Mouse (Mus musculus) right cerebral cortex, adult 18-20 months (tissue): ENCODE data around the gene Klhl22.

ENCODE experiments used
- DNase-seq: peaks from one replicate; pipeline ENCODE4 v3.0.0; 2022; ENCODE audit warnings: mixed read lengths

Klhl22 gene

DNA sequence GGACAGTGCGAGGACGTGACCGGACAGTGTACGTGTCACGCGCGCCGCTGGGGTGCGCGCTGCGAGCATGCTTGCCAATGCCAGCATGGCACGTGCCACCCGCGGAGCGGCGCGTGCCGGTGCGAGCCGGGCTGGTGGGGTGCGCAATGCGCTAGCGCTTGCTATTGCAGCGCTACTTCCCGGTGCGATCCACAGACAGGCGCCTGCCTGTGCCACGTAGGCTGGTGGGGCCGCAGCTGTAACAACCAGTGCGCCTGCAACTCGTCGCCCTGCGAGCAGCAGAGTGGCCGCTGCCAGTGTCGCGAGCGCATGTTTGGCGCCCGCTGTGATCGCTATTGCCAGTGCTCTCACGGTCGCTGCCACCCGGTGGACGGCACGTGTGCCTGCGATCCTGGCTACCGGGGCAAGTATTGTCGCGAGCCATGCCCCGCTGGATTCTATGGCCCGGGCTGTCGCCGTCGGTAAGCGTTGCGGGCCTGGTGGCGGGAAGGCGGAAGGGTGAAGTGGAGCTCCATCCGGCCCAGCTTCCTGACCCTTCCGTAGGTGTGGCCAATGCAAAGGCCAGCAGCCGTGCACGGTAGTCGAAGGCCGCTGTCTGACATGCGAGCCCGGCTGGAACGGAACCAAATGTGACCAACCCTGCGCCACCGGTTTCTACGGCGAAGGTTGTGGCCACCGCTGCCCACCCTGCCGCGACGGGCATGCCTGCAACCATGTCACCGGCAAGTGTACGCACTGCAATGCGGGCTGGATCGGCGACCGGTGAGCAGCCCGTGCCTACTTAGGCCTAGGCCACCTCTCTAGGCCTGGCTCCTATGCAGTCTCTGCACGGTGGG lies 43.6 kb downstream of the Klhl22 start:
- DNase-seq: peak; percentile 34

DNA sequence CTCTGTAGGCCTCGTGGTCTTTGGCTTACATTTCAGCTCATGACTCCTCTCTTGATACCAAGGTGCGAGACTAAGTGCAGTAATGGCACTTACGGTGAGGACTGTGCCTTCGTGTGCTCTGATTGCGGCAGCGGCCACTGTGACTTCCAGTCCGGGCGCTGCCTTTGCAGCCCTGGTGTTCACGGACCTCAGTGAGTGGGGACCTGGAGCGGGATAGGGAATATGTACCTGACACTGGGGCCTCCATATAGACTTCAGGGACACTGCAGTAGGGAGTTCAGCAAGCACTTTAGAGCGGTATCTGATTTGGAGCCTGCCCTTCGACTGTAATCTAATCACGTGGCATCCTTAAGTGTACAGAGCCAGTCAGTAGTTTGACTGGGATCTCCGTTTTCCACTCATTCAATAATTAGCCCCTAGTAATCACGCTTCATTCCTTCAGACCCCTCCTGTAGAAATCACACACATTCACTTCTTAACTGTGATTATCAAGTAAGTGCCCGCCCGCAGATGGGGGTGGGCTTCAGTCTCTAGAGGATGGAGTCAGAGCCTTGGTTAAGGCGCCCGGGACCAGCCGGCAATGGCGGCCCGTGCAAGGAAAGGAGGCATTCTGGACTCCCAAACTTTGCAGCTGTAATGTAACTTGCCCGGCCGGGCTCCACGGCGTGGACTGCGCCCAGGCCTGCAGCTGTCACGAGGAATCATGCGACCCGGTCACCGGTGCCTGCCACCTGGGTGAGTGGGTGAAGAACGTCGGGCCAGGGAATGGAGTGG lies 44.4 kb downstream of the Klhl22 start:
- no peak for DNase-seq

DNA sequence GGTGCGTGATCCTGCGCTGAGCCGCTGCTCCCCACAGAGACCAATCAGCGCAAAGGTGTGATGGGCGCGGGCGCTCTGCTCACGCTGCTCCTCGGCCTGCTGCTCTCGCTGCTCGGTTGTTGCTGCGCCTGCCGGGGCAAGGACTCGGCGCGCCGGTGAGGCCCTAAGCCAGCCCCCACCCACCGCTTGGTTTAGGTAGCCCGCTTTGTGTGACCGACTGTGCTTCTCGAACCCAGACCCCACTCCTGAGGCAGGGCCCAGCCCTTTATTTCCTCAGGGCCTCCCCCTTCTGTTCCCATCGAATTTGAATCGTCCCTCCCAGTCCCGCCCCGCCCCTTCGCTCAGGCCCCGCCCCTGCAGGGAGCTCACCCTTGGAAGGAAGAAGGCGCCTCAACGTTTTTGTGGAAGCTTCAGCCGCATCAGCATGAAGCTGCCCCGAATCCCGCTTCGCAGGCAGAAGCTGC lies 45.1 kb downstream of the Klhl22 start:
- no peak for DNase-seq

DNA sequence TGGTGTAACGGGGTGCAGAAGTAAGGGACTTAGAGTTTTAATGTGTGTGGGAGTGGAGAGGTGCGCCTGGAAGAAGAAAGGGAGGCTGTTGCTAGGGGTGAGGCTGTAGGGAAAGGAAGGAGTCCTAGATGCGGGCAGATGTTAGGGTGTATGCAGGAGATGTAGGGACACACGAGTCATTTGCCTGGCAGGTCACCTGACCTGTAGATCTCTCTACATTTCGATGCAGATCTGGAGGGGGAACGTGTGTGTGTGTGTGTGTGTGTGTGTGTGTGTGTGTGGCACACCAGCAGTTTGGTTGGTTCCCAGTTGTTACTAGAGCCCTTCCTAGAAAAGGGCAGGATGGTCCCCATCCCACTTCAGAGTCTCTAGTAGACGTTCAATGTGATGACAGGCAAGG lies 45.6 kb downstream of the Klhl22 start:
- no peak for DNase-seq

DNA sequence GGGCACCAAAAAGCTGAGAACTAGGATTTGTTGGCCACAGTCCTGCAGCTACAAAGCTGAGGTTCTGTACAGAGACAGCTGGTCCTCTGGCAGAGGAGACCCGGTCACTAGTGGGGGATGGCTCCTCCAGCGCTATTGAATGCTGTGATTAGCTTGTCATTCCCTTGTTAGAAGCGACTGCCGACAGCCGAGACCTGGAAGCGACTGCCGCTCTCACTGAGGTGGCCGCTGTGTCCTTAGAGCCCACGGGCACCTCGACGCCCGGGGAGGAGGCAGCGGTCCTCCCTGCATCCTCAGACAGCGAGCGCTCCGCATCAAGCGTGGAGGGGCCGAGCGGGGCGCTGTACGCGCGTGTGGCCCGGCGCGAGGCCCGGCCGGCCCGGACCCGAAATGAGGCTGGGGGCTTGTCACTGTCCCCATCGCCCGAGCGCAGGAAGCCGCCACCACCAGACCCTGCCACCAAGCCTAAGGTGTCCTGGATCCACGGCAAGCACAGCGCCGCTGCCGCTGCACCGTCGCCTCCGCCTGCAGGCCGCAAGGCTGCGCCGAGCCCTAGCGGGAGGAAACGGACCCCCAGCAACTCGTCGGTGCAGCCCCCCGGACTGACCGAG lies 47.3 kb downstream of the Klhl22 start:
- DNase-seq: peak; percentile 28

DNA sequence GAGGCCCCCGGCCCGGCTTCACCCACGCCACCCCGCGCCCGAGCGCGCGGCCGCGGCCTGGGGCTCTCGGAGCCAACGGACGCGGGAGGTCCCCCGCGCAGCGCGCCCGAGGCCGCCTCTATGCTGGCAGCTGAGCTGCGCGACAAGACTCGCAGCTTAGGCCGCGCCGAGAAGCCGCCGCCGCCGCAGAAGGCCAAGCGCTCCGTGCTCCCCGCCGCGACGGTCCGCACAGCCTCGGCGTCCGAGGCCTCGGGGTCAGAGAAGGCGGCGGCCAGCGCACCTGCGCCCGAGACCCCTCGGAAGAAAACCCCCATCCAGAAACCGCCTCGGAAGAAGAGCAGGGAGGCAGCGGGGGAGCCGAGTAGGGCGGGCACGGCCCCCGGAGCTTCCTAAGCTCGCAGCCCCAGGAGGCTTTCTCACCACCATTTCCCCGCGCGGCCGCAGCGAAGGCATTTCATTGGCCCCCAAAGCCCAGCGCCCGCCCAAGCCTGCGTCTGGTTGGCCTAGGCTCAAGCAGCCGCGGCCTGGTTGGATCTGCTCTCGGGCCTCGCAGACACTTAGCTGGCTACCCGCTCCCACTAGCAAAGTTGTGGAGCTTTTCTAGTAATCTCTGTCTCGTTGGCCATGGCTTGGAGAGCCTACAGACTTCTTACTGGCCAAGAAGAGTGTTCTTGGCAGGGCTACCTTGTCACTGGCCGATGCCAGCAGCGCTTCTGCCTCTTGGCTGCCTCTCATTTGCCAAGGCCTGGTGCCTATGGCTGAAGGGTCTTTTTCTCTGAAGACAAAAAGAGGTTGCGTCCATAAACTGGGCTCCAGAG lies 48.0 kb downstream of the Klhl22 start:
- DNase-seq: peak; percentile 91

DNA sequence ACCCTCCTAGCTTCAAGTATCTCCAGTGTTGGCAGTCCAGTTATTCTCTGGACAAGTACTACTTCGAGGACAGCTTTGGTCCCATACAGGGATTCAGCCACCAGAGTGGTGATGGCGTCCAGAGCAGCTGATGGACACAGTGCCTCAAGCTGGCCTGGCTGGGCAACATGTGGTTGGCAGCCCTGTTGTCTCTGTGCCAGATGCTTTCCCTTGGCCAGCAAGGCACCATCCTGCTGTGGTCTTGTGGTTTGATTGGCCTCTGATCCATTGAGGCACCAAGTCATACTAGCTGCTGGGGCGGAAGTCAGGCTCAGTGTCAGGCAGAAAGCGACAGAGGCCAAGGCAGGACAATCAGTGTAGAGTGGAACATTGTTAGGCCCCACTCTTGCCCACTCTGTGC lies 49.7 kb downstream of the Klhl22 start:
- DNase-seq: no peak

DNA sequence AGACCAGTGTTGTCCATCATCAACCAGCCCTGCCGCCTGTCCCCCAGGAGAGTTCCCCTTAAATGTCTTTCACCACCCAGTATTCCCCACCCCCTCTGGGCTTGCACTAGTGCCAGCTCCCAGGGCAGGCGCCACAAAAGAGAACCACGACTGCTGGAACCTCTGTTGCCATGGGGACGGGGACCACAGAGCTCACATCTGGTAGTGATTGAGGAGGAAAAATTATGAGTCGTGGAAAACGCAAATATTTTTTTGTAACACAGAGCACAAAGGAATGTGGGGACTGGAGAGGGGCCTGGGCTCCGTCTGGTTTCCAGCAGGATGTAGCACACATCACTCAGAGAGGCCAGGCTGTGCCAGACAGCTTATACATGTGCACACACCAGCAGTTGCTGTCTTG lies 50.3 kb downstream of the Klhl22 start:
- no peak for DNase-seq

DNA sequence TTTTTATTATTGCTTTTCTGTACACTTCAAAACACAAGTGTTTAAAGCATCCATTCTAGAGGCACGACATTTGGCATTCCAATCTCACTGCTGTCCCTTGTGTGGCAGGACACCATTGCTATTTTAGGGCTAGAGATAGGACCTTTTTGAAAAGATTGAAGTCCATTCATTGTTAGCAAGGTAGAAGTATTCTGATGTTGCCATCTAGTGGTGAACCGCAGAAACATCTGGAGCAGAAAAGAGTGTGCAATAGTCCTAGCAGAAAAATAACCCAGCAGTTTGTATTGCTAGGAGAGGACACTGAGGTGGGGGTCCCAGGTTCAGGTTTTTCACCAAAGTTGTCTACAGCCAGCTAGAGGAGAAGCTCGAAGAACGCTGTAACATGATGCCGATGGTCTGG lies 52.7 kb downstream of the Klhl22 start:
- DNase-seq: no peak

DNA sequence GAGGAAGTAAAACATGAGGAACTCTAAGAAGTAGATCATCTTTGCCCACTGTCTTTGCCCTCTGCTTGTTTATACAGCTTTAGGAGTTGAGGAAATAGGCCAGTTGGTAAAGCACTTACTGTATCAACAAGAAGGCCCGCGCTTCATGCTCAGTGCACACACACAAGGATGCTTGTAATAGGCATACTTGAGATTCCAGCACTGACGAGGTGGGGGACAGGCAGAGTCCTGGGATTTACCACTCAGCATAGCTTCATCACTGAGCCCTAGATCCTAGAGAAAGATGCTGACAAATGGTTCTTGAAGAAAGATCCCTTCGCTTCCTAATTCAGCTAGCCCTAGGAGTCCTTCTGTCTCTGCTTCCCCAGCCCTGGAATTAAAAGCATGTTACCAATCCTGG lies 53.8 kb downstream of the Klhl22 start:
- no peak for DNase-seq

DNA sequence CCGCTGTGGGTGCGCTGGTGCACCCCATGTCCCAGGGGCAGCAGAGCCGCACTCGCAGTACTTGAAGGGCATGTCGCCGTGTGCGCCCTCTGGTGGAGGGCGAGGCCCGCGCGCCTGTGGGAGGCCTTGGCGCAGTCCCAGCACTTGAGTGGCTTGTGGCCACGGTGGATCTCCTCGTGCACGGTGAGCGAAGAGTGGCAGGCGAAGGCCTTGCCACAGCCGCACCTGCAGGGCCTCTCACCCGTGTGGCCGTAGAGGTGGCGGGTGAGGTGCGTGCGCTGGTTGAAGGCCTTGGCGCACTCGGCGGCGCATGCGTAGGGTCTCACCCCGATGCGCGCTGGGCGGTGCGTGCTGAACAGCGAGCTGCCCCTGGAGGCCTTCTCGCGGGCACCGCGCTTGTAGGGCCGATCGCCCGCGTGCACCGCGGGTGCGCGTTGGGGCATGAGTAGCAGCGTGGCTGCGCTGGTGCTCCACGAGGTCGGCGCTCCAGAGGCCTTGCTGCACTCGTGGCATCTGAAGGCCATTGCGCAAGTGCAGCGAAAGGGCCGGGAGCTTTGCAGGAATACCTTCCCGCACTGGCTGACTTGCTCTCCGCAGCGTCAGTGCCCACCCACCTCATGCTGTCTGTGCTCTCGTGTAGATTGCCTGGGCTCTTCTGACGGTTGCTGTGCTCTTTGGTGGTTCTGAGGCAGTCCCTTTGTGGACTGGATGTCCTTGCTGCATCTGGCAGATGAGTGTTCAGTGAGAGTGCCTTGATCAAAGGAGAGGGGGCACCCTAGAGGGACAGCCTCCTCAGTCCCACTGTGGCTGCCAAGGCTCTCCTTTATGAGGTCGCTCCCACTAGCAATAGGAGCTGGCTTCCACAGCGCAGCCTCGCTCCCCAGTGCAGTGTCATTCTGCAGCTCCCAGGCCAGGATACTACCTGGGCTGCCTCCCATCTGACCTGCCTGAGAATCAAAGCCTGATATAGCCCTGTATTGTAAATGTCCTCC lies 56.3 kb downstream of the Klhl22 start:
- peak; percentile 52 for DNase-seq

DNA sequence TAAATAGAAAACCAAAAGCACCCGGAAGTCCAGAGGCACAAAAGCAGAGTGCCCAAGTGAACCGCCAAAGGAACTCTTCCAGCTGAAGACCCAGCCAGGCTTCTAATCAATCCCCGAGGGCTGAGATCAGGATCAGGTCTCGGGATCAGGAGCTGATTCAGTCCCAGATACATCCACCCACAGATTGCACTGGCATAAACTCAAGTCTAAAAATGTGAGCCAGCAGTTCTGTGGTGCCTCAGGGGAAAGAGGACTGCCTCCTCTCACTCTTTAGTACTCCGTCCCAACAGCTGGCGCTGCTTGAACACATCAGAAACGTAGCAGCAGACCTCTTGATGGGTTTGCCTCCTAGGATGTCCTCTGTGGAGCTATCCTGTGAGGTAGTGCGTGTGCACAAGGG lies 57.1 kb downstream of the Klhl22 start:
- DNase-seq: no peak

DNA sequence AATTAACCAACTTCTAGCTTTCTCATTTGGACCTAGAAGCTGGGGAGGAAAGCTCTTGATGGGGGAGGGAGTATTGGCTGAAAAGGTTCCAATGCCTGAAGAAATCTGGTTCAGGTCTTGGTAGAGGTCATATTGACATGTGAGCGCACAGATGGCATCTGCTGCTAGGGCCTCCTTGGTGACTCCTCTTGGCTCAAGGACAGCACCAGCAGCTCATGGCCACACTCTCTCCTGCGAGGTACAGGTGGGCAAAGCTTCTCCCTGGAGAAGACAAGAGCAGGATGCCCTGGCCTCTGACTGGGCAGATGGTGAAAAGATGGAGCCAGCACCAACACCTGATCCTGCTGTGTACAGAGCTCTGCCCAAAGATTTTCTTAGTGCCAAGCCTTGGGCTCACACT lies 67.1 kb downstream of the Klhl22 start:
- DNase-seq: no peak

DNA sequence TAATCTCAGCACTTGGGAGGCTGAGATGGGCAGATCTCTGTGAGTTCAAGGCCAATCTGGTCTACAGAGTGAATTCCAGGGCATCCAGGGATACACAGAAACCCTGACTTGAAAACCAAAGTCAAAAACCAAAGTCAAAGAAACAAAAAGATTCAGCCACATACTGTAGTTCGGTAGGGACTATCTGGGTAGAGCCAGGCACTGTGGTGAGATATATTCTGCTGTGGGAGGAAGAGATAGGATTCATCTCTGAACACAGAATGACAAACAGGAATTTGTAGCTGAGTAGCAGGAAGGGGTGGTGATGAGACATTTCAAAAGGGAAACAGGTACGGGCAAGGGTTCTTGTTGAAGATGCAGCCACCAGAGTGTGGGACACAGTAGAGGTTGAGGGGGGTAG lies 68.8 kb downstream of the Klhl22 start:
- no peak for DNase-seq

DNA sequence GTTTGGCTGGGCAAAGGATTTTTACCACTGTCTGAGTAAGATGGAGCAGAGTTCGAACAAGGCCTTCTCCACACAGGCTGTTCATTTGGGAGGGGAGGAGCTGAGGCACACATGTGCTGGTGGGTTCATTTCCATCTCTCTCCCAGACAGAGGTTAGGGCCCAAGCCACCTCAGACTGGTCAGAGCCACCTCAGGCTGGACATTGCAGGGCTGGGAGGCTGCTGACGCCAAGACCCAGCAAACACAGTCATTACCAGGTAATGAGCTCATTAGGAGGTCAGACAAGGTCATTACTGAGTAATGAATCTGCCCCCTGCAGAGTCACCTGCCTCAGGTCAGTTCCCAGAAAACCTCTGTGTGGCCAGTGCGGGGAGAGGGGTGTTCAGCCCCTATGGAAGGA lies 69.4 kb downstream of the Klhl22 start:
- no peak for DNase-seq

DNA sequence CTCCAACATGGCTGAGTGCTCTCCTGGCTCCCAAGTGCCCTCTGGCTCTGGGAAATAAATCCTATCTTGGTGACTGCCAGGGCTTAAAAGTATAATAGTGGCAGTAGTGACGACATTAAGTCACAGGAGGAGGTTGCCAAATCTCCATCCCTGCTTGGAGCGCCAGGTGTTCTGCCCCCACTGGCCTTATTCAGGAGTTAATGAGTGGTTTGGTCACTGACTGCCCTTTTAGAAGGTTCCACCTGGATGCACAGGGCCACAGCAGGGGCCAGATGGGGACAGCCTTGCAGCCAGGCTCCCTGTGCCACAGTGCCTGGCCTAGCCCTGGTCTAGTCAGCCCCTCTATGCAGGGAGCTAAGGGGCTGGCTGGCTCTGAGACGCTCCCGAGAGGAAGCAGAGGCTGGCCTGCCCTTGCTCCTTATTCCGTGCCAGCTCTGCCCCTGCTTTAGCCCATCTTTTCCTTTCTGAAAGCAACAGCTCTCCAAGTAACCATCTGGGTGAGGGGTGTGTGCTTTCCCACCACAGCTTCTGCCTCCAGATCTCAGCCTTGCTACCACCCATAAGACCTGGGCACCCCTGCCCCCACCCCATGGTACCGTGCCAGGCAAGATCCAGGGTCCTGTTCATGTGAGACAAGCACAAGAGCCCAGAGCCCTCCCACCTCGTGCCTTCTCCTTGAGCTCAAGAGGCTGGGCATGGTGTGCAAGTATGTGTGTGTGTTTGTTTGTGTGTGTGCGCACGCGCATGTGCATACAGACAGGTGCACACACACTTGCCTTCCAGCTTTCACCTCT lies 71.2 kb downstream of the Klhl22 start:
- no peak for DNase-seq

DNA sequence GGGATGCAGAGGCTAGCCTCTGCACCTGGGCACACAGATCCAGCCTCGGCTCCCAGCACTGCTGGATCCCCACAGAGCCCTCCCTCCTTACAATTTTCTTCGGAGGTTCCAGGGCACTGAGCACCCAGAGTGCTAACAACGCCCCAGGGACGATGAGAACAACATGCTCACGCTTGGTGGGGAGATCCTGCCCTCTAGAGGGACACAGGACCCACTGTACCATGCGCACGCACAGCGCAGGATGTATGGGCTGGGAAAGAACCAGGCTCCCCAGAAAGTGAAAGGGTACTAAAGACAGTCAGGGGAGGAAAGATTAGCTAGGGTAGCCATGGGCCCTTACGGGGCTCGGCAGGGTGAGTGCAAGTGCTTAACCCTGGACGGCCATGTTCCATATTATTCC lies 72.4 kb downstream of the Klhl22 start:
- DNase-seq: no peak

DNA sequence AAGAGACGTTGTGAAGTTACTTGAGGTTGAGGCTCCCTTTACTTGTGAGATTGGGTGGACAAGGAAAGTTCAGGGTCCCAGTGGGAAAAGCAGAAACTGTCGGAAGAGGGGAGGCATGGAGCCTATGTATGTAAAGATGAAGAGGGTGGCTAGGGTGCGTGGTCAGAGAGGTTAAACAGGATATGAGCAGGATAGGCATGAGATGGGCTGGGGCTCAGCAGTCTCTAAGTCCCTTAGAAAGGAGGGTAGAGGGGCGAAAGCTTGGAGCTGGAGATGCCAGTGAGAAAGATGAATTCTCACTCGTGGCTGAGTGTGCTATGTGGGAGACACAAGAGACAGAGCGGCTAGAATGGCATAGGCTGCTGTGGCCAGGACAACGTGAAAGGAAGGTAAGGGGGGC lies 73.4 kb downstream of the Klhl22 start, which contains the start of gene B830017H08Rik:
B830017H08Rik (plus strand) TSS at position 301 of the 400 bp plus-strand sequence.
- no peak for DNase-seq

DNA sequence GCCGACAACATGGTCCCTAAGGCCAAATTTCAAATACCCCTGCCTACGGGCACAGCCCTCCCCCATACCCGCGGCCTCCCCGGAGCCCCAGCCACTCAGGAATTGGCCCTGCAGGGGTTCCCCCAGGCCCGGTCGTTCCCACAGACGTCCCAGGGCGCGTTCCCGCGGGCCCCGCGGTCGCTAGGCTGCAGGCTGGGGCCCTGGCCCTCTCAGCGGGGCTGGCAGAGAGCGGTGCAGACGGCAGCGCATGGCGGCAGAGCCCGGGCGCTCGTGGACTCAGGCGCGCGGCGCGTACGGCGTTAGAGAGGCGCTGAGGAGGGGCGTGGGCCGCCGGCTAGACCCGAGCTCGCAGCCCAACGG lies 73.9 kb downstream of the Klhl22 start:
- DNase-seq: peak; percentile 50

DNA sequence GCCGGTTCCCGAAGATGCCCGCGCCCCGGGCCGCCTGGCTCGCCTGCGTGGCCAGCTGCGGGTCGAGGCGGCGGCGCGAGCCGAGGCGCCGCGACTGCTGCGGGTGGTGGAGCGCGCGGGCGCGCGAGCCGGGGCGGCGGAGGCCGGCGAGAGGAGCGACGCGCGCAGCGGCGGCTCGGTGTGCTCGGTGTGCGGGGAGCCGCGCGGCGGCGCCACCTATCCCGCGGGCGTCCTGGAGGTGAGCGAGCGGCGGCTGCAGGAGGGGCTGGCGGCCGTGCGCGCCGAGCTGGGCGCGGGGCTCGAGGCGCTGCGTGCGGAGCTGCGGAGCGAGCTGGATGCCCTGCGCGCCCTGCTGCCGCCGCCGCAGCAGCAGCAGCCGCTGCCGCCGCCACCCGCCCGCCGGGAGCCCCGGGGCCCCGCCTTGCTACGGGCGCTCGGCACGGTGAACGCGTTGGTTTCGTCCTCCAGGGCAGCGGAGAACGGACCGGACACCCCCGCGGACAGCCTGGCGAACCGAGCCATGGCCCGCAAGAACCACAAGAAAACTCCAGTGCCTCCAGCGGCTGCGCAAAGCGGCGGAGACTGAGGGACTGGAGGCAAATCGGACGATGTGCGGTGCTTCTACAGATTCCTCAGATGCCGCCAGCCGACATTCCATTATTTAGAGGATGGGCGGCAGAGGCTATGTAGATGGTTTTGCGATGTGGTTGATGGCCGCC lies 74.4 kb downstream of the Klhl22 start:
- peak; percentile 68 for DNase-seq
